Mouse (Mus musculus): ENCODE data around the gene Nup210l.

DNA sequence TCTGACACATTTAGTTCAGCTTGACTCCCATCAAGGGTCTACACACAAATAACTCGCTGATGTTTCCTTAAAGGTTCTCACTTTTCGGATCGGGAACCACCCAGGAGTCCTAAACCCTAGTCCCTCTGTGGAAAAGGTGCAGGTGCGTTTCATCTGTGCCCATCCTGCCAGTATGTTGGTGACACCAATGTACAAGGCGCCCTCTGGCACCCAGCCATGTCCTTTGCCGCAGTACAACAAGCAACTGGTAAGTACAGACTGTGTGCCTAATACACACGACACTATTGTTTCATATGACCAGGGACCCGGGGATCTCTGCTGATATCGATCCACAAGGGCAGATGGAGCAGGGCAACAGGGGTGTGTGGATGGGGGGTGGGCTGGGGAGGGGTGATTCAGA is 55.8 kb downstream of the Nup210l start:
- TF ChIP-seq GATA1 (IDR thresholded peaks at IDR 0.05; ENCODE audit: borderline replicate concordance, low read length) (no peak), FLI1 (IDR thresholded peaks at IDR 0.05; ENCODE audit: low read length) (no peak)
